Mouse (Mus musculus) MEL (cell line): ENCODE results near the gene Smc1b. TPM values are rescaled to one million over a fixed set of nuclear protein-coding genes. Genes with fewer than 3 reads are reported as not detected.

Experiments
- DNase-seq: peaks from one replicate; pipeline ENCODE4 v3.0.0; 2011; ENCODE audit warnings: low read depth, low spot score
- H3K27ac ChIP-seq: 2 replicates; pipeline ENCODE4 v1.5.1; 2012; ENCODE audit warnings: low read depth, mild to moderate bottlenecking, control low read depth, low read length, moderate library complexity; ENCODE audit not compliant: control insufficient read depth
- H3K27me3 ChIP-seq, 2 experiments: fragments of 150-350 bp in 1 of 2; sonication (generic) in 1 of 2; 2 replicates each; pipeline ENCODE4 v1.6.1; 2012; ENCODE audit warnings: low read length in 2 of 2, mild to moderate bottlenecking in 2 of 2, improper control_type of control experiment in 1 of 2, moderate library complexity in 1 of 2; ENCODE audit not compliant: insufficient read depth in 2 of 2, control insufficient read depth in 1 of 2
- H3K36me3 ChIP-seq, 2 experiments: 2 replicates each; pipeline ENCODE4 v1.6.1; 2012 to 2014; ENCODE audit warnings: low read length in 2 of 2, improper control_type of control experiment in 1 of 2, inconsistent platforms in 1 of 2, mild to moderate bottlenecking in 1 of 2; ENCODE audit not compliant: insufficient read depth in 2 of 2, control insufficient read depth in 1 of 2
- H3K4me1 ChIP-seq, 2 experiments: fragments of 150-350 bp in 1 of 2; sonication (generic) in 1 of 2; 2 replicates each; pipeline ENCODE4 v1.6.1; 2012; ENCODE audit warnings: low read length in 2 of 2, improper control_type of control experiment in 1 of 2, mild to moderate bottlenecking in 1 of 2; ENCODE audit not compliant: insufficient read depth in 2 of 2, control insufficient read depth in 1 of 2
- H3K4me3 ChIP-seq, 2 experiments: fragments of 150-350 bp in 1 of 2; sonication (generic) in 1 of 2; 2 replicates each; pipeline ENCODE4 v1.5.1; 2012; ENCODE audit warnings: low read depth in 2 of 2, low read length in 2 of 2, mild to moderate bottlenecking in 2 of 2, moderate library complexity in 2 of 2, control low read depth in 1 of 2, improper control_type of control experiment in 1 of 2; ENCODE audit not compliant: control insufficient read depth in 1 of 2, insufficient read depth in 1 of 2
- H3K79me2 ChIP-seq: 2 replicates; pipeline ENCODE4 v1.6.1; 2012; ENCODE audit warnings: mild to moderate bottlenecking, low read length, moderate library complexity; ENCODE audit not compliant: control insufficient read depth, poor library complexity, insufficient read depth
- H3K9ac ChIP-seq: 2 replicates; pipeline ENCODE4 v1.6.1; 2012; ENCODE audit warnings: low read depth, mild to moderate bottlenecking, control low read depth, low read length, moderate library complexity; ENCODE audit not compliant: control insufficient read depth, poor library complexity, severe bottlenecking
- H3K9me3 ChIP-seq: fragments of 150-350 bp; sonication (generic); replicated peaks from 2 replicates; pipeline ENCODE4 v1.6.1; 2012; ENCODE audit warnings: mild to moderate bottlenecking, low read length, improper control_type of control experiment, moderate library complexity; ENCODE audit not compliant: insufficient read depth
- BHLHE40 ChIP-seq: IDR thresholded peaks from 2 replicates; pipeline ENCODE4 v1.6.1; 2012; ENCODE audit warnings: low read depth, mild to moderate bottlenecking, inconsistent platforms, low read length, improper control_type of control experiment, borderline replicate concordance
- E2F4 ChIP-seq: IDR thresholded peaks from 2 replicates; pipeline ENCODE4 v1.6.1; 2011; ENCODE audit warnings: low read depth, low read length, improper control_type of control experiment, borderline replicate concordance
- ELF1 ChIP-seq: IDR thresholded peaks from 2 replicates; pipeline ENCODE4 v1.6.1; 2014; ENCODE audit warnings: low read depth, mild to moderate bottlenecking, inconsistent platforms, low read length, improper control_type of control experiment, moderate library complexity
- EP300 ChIP-seq, 2 experiments: IDR thresholded peaks; 2 replicates each; pipeline ENCODE4 v1.6.1; 2011; ENCODE audit warnings: improper control_type of control experiment in 2 of 2, low read length in 2 of 2, low read depth in 1 of 2, mild to moderate bottlenecking in 1 of 2
- ETS1 ChIP-seq: IDR thresholded peaks from 2 replicates; pipeline ENCODE4 v1.6.1; 2012; ENCODE audit warnings: low read depth, mild to moderate bottlenecking, inconsistent platforms, low read length, improper control_type of control experiment, moderate library complexity
- GABPA ChIP-seq: IDR thresholded peaks from 2 replicates; pipeline ENCODE4 v1.6.1; 2012; ENCODE audit warnings: low read depth, mild to moderate bottlenecking, inconsistent platforms, low read length, improper control_type of control experiment, moderate library complexity
- JUND ChIP-seq: IDR thresholded peaks from 2 replicates; pipeline ENCODE4 v1.6.1; 2011; ENCODE audit warnings: low read depth, mild to moderate bottlenecking, improper control_type of control experiment, low read length
- KAT2A ChIP-seq: conservative IDR thresholded peaks from 2 replicates; pipeline ENCODE4 v1.6.1; 2012; ENCODE audit warnings: low read depth, low read length, improper control_type of control experiment, inconsistent platforms
- MAFK ChIP-seq: IDR thresholded peaks from 2 replicates; pipeline ENCODE4 v1.6.1; 2011; ENCODE audit warnings: low read depth, mild to moderate bottlenecking, low read length, improper control_type of control experiment, borderline replicate concordance
- MAX ChIP-seq: IDR thresholded peaks from 2 replicates; pipeline ENCODE4 v1.6.1; 2011; ENCODE audit warnings: low read length, improper control_type of control experiment
- MEF2A ChIP-seq: IDR thresholded peaks from 2 replicates; pipeline ENCODE4 v1.6.1; 2014; ENCODE audit warnings: low read depth, mild to moderate bottlenecking, inconsistent platforms, low read length, improper control_type of control experiment; ENCODE audit not compliant: poor library complexity, insufficient replicate concordance, severe bottlenecking; ENCODE audit errors: extremely low read depth
- MXI1 ChIP-seq: IDR thresholded peaks from 2 replicates; pipeline ENCODE4 v1.6.1; 2011; ENCODE audit warnings: mild to moderate bottlenecking, low read depth, low read length, improper control_type of control experiment
- MYC ChIP-seq: IDR thresholded peaks from 2 replicates; pipeline ENCODE4 v1.6.1; 2011; ENCODE audit warnings: low read depth, mild to moderate bottlenecking, low read length, improper control_type of control experiment, moderate library complexity
- NELFE ChIP-seq: IDR thresholded peaks from 2 replicates; pipeline ENCODE4 v1.6.1; 2011; ENCODE audit warnings: low read depth, low read length, improper control_type of control experiment
- NRF1 ChIP-seq: IDR thresholded peaks from 2 replicates; pipeline ENCODE4 v1.6.1; 2014; ENCODE audit warnings: low read depth, mild to moderate bottlenecking, inconsistent platforms, low read length, improper control_type of control experiment, moderate library complexity; ENCODE audit not compliant: poor library complexity, insufficient read depth, severe bottlenecking
- POLR2AphosphoS2 ChIP-seq: IDR thresholded peaks from 2 replicates; pipeline ENCODE4 v1.6.1; 2011; ENCODE audit warnings: low read length, improper control_type of control experiment
- POLR2AphosphoS5 ChIP-seq: IDR thresholded peaks from 2 replicates; pipeline ENCODE4 v1.6.1; 2012; ENCODE audit warnings: low read depth, borderline replicate concordance, mild to moderate bottlenecking, inconsistent platforms, low read length, moderate library complexity, mixed read lengths
- RCOR1 ChIP-seq: IDR thresholded peaks from 2 replicates; pipeline ENCODE4 v1.6.1; 2012; ENCODE audit warnings: low read depth, mild to moderate bottlenecking, inconsistent platforms, low read length, improper control_type of control experiment
- SMC3 ChIP-seq: IDR thresholded peaks from 2 replicates; pipeline ENCODE4 v1.6.1; 2011; ENCODE audit warnings: low read depth, low read length, improper control_type of control experiment
- TAL1 ChIP-seq: IDR thresholded peaks from 2 replicates; pipeline ENCODE4 v1.6.1; 2012; ENCODE audit warnings: mild to moderate bottlenecking, inconsistent platforms, low read length, moderate library complexity, mixed read lengths
- TBP ChIP-seq: IDR thresholded peaks from 2 replicates; pipeline ENCODE4 v1.8.0; 2011; ENCODE audit warnings: low read depth, low read length, improper control_type of control experiment
- TCF12 ChIP-seq: IDR thresholded peaks from 2 replicates; pipeline ENCODE4 v1.6.1; 2014; ENCODE audit warnings: low read depth, mild to moderate bottlenecking, inconsistent platforms, low read length, improper control_type of control experiment, moderate library complexity
- ZKSCAN1 ChIP-seq: IDR thresholded peaks from 2 replicates; pipeline ENCODE4 v1.6.1; 2012; ENCODE audit warnings: low read depth, mild to moderate bottlenecking, inconsistent platforms, low read length, improper control_type of control experiment, moderate library complexity
- ZMIZ1 ChIP-seq: IDR thresholded peaks from 2 replicates; pipeline ENCODE4 v1.6.1; 2012; ENCODE audit warnings: low read depth, mild to moderate bottlenecking, inconsistent platforms, low read length, improper control_type of control experiment, moderate library complexity
- ZNF384 ChIP-seq: IDR thresholded peaks from 2 replicates; pipeline ENCODE4 v1.6.1; 2012; ENCODE audit warnings: low read depth, mild to moderate bottlenecking, inconsistent platforms, low read length, improper control_type of control experiment
- polyA plus RNA-seq, 2 experiments: library from polyadenylated mRNA; stranded (reverse) in 1 of 2; unstranded in 1 of 2; fragments of >175 nt in 1 of 2; fragments of >200 nt in 1 of 2; gene quantifications; 2 replicates each; pipeline versions ENCODE4 v1.2.1 to v1.2.4; 2012; ENCODE audit warnings: low replicate concordance in 2 of 2, low read depth in 1 of 2; ENCODE audit not compliant: insufficient read length in 2 of 2, insufficient read depth in 1 of 2, missing spikeins in 1 of 2
- total RNA-seq: library from RNA; depleted of rRNA; stranded (reverse); fragments of 300-350 nt; gene quantifications from 2 replicates; pipeline ENCODE4 v1.2.3, GENCODE M21; 2012

Gene Smc1b
- total and polyA plus RNA-seq, 3 experiments: not detected

DNA sequence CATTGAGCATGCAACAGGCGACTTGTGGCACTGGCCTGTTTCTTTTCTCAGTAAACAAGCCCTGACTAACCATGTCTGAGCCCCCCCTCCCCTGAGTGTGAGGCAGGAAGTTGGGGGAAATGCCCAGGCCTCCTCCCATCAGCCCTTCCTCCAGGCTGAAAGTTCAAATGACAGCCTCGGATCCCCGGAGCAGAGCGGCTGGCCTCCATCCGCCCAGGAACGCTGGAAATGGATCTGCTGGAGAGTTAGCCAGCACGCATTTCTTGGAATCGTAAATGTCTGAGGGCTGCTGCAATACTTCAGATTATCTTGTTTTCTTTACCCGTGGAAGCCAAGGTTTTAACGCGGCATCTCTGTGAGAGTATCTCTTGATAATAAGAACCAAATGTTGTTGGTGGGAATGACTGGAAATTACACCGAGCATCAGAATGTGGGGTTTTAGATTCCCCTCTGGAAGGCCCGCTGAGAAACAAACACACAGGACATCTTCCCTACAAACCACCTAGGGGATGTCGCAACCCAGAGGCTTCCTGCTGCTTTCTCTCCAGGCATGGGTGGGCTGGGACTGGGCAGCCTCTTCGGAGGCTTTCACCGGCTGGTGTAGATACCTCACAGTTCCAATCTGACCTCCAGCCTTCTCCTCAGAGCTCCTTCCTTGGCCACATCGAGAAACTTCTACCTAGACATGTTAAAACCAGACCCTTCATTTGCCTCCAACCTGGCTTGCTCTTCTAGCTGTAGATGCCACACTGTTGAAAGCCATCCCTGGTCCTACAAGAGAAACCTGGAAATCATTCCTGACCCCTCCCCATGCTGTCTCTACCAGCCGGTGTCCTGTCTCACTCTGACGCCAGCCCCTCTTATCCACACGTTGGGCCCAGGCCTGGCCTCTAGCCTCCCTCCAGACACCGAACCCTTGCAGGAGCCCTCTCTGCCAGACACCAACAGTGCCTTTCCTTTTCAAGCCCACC, 31.2 kb upstream of the Smc1b start:
- no peak overlapping the region for H3K27ac ChIP-seq
- H3K36me3 ChIP-seq: no peaks in the 10 kb centered on the region
- H3K4me1 ChIP-seq: no peaks in the 10 kb centered on the region
- H3K9ac ChIP-seq: no peak overlapping the region
- H3K79me2 ChIP-seq: no peaks in the 10 kb centered on the region
- H3K9me3 ChIP-seq: no peaks in the 10 kb centered on the region
- H3K4me3 ChIP-seq: no peak overlapping the region
- TF ChIP-seq TBP (no peak), MAX (no peak), TAL1 (no peak), POLR2AphosphoS5 (no peak), MEF2A (no peak), ZMIZ1 (no peak), MYC (no peak), EP300 (IDR thresholded peaks at IDR 0.05; ENCODE audit: low read depth in 1 of 2, low read length in 2 of 2) (no peak), JUND (no peak), ETS1 (no peak), E2F4 (no peak)
- no peaks in the 10 kb centered on the region for H3K27me3 ChIP-seq
- no peak for DNase-seq

DNA sequence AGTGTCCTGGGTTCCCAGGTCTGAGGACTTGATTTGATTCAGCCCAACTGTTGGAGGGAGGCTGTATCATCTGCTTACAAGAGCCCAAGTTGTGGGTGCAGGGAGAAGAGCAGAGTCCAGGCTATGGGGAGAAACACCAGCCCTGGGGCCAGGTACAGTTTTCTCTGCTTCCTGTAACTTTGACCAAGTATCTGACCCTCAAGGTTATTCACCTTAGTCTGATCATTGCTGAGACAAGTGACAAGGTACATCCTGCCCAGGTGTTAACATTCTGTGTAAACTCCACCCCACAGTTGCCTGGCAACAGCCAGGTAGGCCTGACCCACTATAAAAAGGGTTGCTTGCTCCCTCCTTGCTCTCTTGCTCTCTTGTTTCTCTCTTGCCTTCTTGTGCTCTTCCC, 29.7 kb upstream of the Smc1b start:
- Histone ChIP-seq H3K27ac (no peak overlapping the region), H3K4me1 (no peaks in the 10 kb centered on the region), H3K9ac (no peak overlapping the region), H3K79me2 (no peaks in the 10 kb centered on the region), H3K9me3 (no peaks in the 10 kb centered on the region), H3K4me3 (no peak overlapping the region), H3K27me3 (no peaks in the 10 kb centered on the region), H3K36me3 (no peaks in the 10 kb centered on the region)
- TF ChIP-seq GABPA (no peak), POLR2AphosphoS5 (no peak), RCOR1 (no peak), ZNF384 (no peak), TBP (no peak), ELF1 (no peak), ZKSCAN1 (no peak), MXI1 (no peak), POLR2AphosphoS2 (no peak), TCF12 (no peak), MAFK (no peak), BHLHE40 (no peak), KAT2A (no peak), NELFE (no peak), EP300 (IDR thresholded peaks at IDR 0.05; ENCODE audit: low read depth in 1 of 2, low read length in 2 of 2) (no peak), ZMIZ1 (no peak), SMC3 (no peak), NRF1 (no peak), E2F4 (no peak)
- no peak for DNase-seq
